Mouse (Mus musculus): ENCODE data around the gene Mmp17. TPM values are rescaled to one million over a fixed set of nuclear protein-coding genes. Genes with fewer than 3 reads are reported as not detected.

Gene Mmp17
- polyA plus RNA-seq (2014; fragmentation: Illumina TruSeq; extraction: RNeasy Lipid Tissue Mini Kit (QIAGEN cat#74804); ENCODE audit: low read depth, low replicate concordance), result 0.86 TPM

DNA sequence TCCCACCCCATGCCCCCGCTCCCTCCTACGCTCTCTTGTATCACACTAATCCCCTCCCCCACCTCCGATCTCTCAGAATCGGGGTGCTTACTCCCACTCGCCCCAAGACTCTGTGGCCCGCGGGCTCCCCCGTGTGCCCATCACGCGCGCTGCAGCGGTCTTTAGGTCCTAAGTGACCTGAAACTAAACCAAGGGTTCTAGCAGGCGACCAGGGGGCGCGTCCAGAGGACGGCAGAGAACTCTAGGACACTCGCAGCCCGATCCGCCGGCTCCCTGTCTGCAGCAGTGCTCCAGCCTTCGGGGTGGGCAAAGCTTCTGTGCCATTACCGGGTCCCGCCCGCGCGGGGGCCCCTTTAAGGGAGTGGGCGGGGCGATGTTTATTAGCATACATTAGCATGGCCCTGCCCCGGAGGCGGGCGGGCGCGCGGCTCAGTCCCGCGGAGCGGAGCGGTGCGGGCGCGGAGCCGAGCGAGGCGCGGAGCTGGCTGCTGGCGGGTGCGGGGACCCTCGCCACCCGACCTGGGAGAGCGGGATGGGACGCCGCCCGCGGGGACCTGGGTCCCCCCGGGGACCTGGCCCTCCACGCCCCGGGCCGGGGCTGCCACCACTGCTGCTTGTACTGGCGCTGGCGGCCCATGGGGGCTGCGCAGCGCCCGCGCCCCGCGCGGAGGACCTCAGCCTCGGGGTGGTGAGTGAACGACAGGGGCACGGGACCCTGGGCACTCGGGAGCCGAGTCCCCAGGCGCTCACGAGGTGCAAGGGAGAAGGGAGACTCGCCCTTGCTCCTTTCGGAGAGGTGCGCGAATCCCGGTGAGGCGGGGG is at the start of gene Mmp17:
Mmp17 (plus strand) TSS at position 409 of the 822 bp plus-strand sequence.

Other genes with a start within 250 kb of the Mmp17 start
- gene Sfswap, start 82.9 kb upstream of the Mmp17 start, polyA plus RNA-seq (2014; fragmentation: Illumina TruSeq; extraction: RNeasy Lipid Tissue Mini Kit (QIAGEN cat#74804); ENCODE audit: low read depth, low replicate concordance), result 38.6 TPM
- 2.8 TPM for gene Zfp11, start 85.9 kb downstream of the Mmp17 start, polyA plus RNA-seq (2014; fragmentation: Illumina TruSeq; extraction: RNeasy Lipid Tissue Mini Kit (QIAGEN cat#74804); ENCODE audit: low read depth, low replicate concordance)
- gene Sept14, start 124.3 kb downstream of the Mmp17 start, polyA plus RNA-seq (2014; fragmentation: Illumina TruSeq; extraction: RNeasy Lipid Tissue Mini Kit (QIAGEN cat#74804); ENCODE audit: low read depth, low replicate concordance), result not detected
- gene Mrps17, start 131.3 kb downstream of the Mmp17 start, polyA plus RNA-seq (2014; fragmentation: Illumina TruSeq; extraction: RNeasy Lipid Tissue Mini Kit (QIAGEN cat#74804); ENCODE audit: low read depth, low replicate concordance), result 95.2 TPM
- 884 TPM for gene Nipsnap2, start 140.9 kb downstream of the Mmp17 start, polyA plus RNA-seq (2014; fragmentation: Illumina TruSeq; extraction: RNeasy Lipid Tissue Mini Kit (QIAGEN cat#74804); ENCODE audit: low read depth, low replicate concordance)
- 9.4 TPM for gene Psph, start 203.3 kb downstream of the Mmp17 start, polyA plus RNA-seq (2014; fragmentation: Illumina TruSeq; extraction: RNeasy Lipid Tissue Mini Kit (QIAGEN cat#74804); ENCODE audit: low read depth, low replicate concordance)